Mouse (Mus musculus) lung, adult 2 months (tissue): ENCODE results near the gene Olfml3. TPM values are rescaled to one million over a fixed set of nuclear protein-coding genes. Genes with fewer than 3 reads are reported as not detected.

Experiments used
- DNase-seq: peaks from one replicate; pipeline ENCODE4 v3.0.0; 2022
- H3K4me1 ChIP-seq: fragments of 200-500 bp; 2 replicates; pipeline ENCODE4 v1.6.1; 2011; ENCODE audit warnings: low read length; ENCODE audit not compliant: control insufficient read depth, insufficient read depth
- H3K4me3 ChIP-seq: fragments of 200-500 bp; replicated peaks from 2 replicates; pipeline ENCODE3; 2011; ENCODE audit warnings: low read depth, mild to moderate bottlenecking, control low read depth, low read length; ENCODE audit errors: extremely low read depth
- CTCF ChIP-seq: fragments of 200-500 bp; IDR thresholded peaks from 2 replicates; pipeline ENCODE4 v1.5.1; 2011; ENCODE audit warnings: mild to moderate bottlenecking, low read length, control low read depth; ENCODE audit not compliant: insufficient read depth
- POLR2A ChIP-seq: fragments of 200-500 bp; IDR thresholded peaks from 2 replicates; pipeline ENCODE4 v1.6.1; 2011; ENCODE audit warnings: low read depth, mild to moderate bottlenecking, control low read depth, low read length, borderline replicate concordance; ENCODE audit errors: extremely low read depth
- WGBS: fragments of 180-500 bp; shearing (Covaris S2); methylation state at CpG from one replicate; pipeline ENCODE4 v1.1.7; 2018; 5-methylcytosine and 5-hydroxymethylcytosine counted together
- polyA plus RNA-seq: library from polyadenylated mRNA; depleted of rRNA; stranded (reverse); fragments of >200 nt; gene quantifications from 2 replicates; pipeline ENCODE4 v1.2.3, GENCODE M21; 2012; rRNA removed

Olfml3 gene
- polyA plus RNA-seq, 1 experiment = 80.9 TPM

DNA sequence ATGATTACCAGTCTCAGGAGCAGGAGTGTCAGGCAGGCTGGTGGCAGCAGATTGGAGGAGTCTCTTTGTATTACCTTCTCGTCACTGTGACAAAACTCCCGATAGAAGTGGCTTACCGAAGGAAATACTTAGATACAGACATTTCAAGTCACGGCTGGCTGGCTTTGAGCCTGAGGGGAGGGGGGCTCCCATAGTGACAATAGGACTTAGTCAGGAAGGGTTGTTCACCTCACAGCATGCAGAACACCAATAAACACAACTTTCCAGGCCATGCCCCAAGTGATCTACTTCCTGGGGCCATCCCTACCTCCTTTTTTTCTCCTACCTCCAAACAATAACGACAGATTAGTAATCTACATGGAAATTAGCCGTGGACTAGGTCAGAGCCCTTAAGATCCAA lies 59.0 kb downstream of the Olfml3 start:
- Histone ChIP-seq H3K4me1 (no peaks in the 10 kb centered on the region), H3K4me3 (no peak overlapping the region)
- no peak for DNase-seq
- TF ChIP-seq POLR2A = no peak
- no peak for TF ChIP-seq CTCF
- WGBS = 44% methylated on average over 6 of the region's 6 CpGs

DNA sequence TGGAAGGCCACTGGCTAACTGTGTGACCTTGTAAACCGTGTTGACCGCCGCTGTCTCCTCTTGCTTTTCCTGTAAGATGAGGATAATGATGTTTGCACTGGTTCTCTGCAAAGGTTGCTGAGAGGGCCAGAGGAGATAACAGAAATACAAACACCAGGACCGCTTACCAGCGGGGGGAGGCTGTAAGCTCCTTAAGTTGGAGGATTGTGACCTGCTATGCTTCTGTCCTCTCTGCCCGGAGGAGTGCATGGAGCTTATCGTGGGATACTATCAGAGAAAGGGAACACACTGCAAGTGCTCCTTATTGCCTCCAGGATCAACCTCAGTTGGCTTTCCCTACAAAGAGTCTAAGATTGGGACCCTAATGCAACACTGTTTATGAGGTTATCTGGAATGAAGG lies 65.1 kb downstream of the Olfml3 start:
- no peak for TF ChIP-seq POLR2A
- TF ChIP-seq CTCF = no peak
- WGBS = 24% methylated on average over 7 of the region's 7 CpGs
- DNase-seq = no peak

More for the DNA sequence above, 65.1 kb downstream of the Olfml3 start:
- no peak overlapping the region for H3K4me3 ChIP-seq
- H3K4me1 ChIP-seq = no peaks in the 10 kb centered on the region

Other genes starting within 250 kb of the Olfml3 start
- 0.63 and 1.1 TPM in 2 replicates for gene Syt6, start 162.8 kb downstream of the Olfml3 start, polyA plus RNA-seq
- gene Atg4a-ps, start 91.9 kb downstream of the Olfml3 start, polyA plus RNA-seq = not detected in 2 replicates
- not detected in 2 replicates for gene Gm10964, start 1.4 kb upstream of the Olfml3 start, polyA plus RNA-seq
- 105 and 143 TPM in 2 replicates for gene Hipk1, start 53.6 kb upstream of the Olfml3 start, polyA plus RNA-seq
- 13.5 and 14.0 TPM in 2 replicates for gene Dclre1b, start 71.4 kb upstream of the Olfml3 start, polyA plus RNA-seq
- gene Ap4b1, start 71.5 kb upstream of the Olfml3 start, polyA plus RNA-seq = 8.2 and 12.1 TPM in 2 replicates
- gene Gm43064, start 71.6 kb upstream of the Olfml3 start, polyA plus RNA-seq = 0.14 TPM in 1 of 2 replicates, not detected in the other
- gene Bcl2l15, start 94.6 kb upstream of the Olfml3 start, polyA plus RNA-seq = not detected in 2 replicates
- 2.5 and 2.7 TPM in 2 replicates for gene Ptpn22, start 121.8 kb upstream of the Olfml3 start, polyA plus RNA-seq
- gene Rsbn1, start 176.1 kb upstream of the Olfml3 start, polyA plus RNA-seq = 4.3 and 4.9 TPM in 2 replicates
- gene Phtf1, start 230.1 kb upstream of the Olfml3 start, polyA plus RNA-seq = 7.8 and 8.4 TPM in 2 replicates